Mouse (Mus musculus) megakaryocyte, embryonic 14.5 days (primary cell): Measurements from ENCODE around the gene Fibcd1.

Experiments used
- FLI1 ChIP-seq: IDR thresholded peaks from 2 replicates; pipeline ENCODE4 v1.6.1; 2012; ENCODE audit warnings: low read length, inconsistent platforms, mixed read lengths
- GATA1 ChIP-seq: IDR thresholded peaks from 3 replicates; pipeline ENCODE4 v1.6.1; 2012; ENCODE audit warnings: mixed read lengths, low read length, inconsistent platforms, borderline replicate concordance

DNA sequence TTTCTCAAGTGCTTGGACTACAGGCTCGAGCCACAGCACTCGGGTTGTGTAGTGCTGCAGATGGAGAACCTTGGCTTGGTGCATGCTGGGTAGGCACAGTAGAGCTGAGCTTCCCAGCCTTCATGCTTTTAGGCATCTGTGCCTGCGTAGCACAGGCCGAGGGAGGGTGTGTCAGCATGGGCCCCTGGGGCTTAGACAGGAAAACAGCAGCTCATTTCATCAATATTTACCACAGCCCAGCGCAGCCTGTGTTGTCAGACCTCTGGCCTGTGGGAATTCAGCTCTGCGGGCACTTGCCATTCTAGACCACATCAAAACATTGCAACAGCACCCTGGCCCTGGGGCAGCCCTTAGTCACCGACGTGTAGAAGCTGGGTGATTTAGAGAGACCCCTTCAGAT lies 10.2 kb upstream of the Fibcd1 start:
- TF ChIP-seq GATA1: no peak
- no peak for TF ChIP-seq FLI1
